Mouse (Mus musculus) megakaryocyte, embryonic 14.5 days (primary cell): ENCODE data around the gene Ppfia1. TPM values are rescaled to one million over a fixed set of nuclear protein-coding genes. Genes with fewer than 3 reads are reported as not detected.
A peak's percentile ranks its signal among the peaks of the same experiment; 100 is the strongest.

Source experiments
- H3K27me3 ChIP-seq: replicated peaks from 2 replicates; pipeline ENCODE3; 2012; ENCODE audit warnings: inconsistent platforms
- H3K36me3 ChIP-seq: replicated peaks from 2 replicates; pipeline ENCODE3; 2012; ENCODE audit warnings: low read length, inconsistent platforms, mixed read lengths
- H3K4me1 ChIP-seq: 2 replicates; pipeline ENCODE4 v1.6.1; 2012; ENCODE audit warnings: inconsistent platforms
- H3K4me3 ChIP-seq: replicated peaks from 2 replicates; pipeline ENCODE3; 2012; ENCODE audit warnings: moderate library complexity, mild to moderate bottlenecking, inconsistent platforms
- H3K9me3 ChIP-seq: 2 replicates; pipeline ENCODE4 v1.6.1; 2012; ENCODE audit warnings: inconsistent platforms
- FLI1 ChIP-seq: IDR thresholded peaks from 2 replicates; pipeline ENCODE4 v1.6.1; 2012; ENCODE audit warnings: low read length, inconsistent platforms, mixed read lengths
- GATA1 ChIP-seq: IDR thresholded peaks from 3 replicates; pipeline ENCODE4 v1.6.1; 2012; ENCODE audit warnings: mixed read lengths, low read length, inconsistent platforms, borderline replicate concordance
- polyA plus RNA-seq: library from polyadenylated mRNA; stranded (reverse); fragments of >175 nt; gene quantifications from 2 replicates; pipeline ENCODE4 v1.2.3, GENCODE M21; 2012; ENCODE audit warnings: low replicate concordance; ENCODE audit not compliant: insufficient read depth

The Ppfia1 gene
- polyA plus RNA-seq, 1 experiment: 183 TPM

GRCm38 (mm10) chr7:144470545-144471059, 82.9 kb downstream of the Ppfia1 start, which contains the start of gene Cttn:
TSS of gene Cttn (minus strand) at chr7:144471009.
- peaks cover 10% of the 10 kb centered on the region for H3K9me3 ChIP-seq
- TF ChIP-seq GATA1 (no peak), FLI1 (no peak)
- H3K36me3 ChIP-seq: peaks cover 61% of the 10 kb centered on the region
- H3K4me3 ChIP-seq: peak within 1 kb of the TSS; percentile 87
- no peaks in the 10 kb centered on the region for H3K27me3 ChIP-seq
- H3K4me1 ChIP-seq: peaks cover 92% of the 10 kb centered on the region

- peaks cover 9% of the 10 kb centered on the region for H3K9me3 ChIP-seq
- H3K27me3 ChIP-seq: peaks cover 4% of the 10 kb centered on the region
- peak overlapping the region; percentile 87 for H3K4me3 ChIP-seq
- peaks cover 92% of the 10 kb centered on the region for H3K4me1 ChIP-seq
- TF ChIP-seq FLI1 (no peak), GATA1 (no peak)
- peaks cover 61% of the 10 kb centered on the region for H3K36me3 ChIP-seq
These were observed 83.5 kb downstream of the Ppfia1 start for GRCm38 (mm10) chr7:144469908-144470544.

- peaks cover 7% of the 10 kb centered on the region for H3K27me3 ChIP-seq
- H3K4me1 ChIP-seq: peaks cover 93% of the 10 kb centered on the region
- peak overlapping the region; percentile 69 for H3K4me3 ChIP-seq
- H3K9me3 ChIP-seq: peaks cover 9% of the 10 kb centered on the region
- TF ChIP-seq GATA1 (no peak), FLI1 (no peak)
- H3K36me3 ChIP-seq: peaks cover 61% of the 10 kb centered on the region
These were observed 84.3 kb downstream of the Ppfia1 start for GRCm38 (mm10) chr7:144469181-144469641.

GRCm38 (mm10) chr7:144468741-144469140, 84.8 kb downstream of the Ppfia1 start:
- H3K4me1 ChIP-seq: peaks cover 91% of the 10 kb centered on the region
- peaks cover 8% of the 10 kb centered on the region for H3K27me3 ChIP-seq
- peak overlapping the region; percentile 75 for H3K4me3 ChIP-seq
- peaks cover 58% of the 10 kb centered on the region for H3K36me3 ChIP-seq
- TF ChIP-seq GATA1: no peak
- no peak for TF ChIP-seq FLI1
- peaks cover 9% of the 10 kb centered on the region for H3K9me3 ChIP-seq

- TF ChIP-seq FLI1 (no peak), GATA1 (no peak)
- Histone ChIP-seq H3K9me3 (peaks cover 11% of the 10 kb centered on the region), H3K4me3 (no peak overlapping the region), H3K36me3 (peaks cover 75% of the 10 kb centered on the region), H3K27me3 (peaks cover 18% of the 10 kb centered on the region), H3K4me1 (peaks cover 89% of the 10 kb centered on the region)
These were observed 91.0 kb downstream of the Ppfia1 start for GRCm38 (mm10) chr7:144462577-144462976.

GRCm38 (mm10) chr7:144461246-144461902, 92.2 kb downstream of the Ppfia1 start:
- peaks cover 20% of the 10 kb centered on the region for H3K27me3 ChIP-seq
- H3K4me1 ChIP-seq: peaks cover 89% of the 10 kb centered on the region
- H3K4me3 ChIP-seq: peak overlapping the region; percentile 29
- TF ChIP-seq GATA1 (no peak), FLI1 (no peak)
- peaks cover 11% of the 10 kb centered on the region for H3K9me3 ChIP-seq
- peaks cover 87% of the 10 kb centered on the region for H3K36me3 ChIP-seq

GRCm38 (mm10) chr7:144458881-144459280, 94.6 kb downstream of the Ppfia1 start:
- peaks cover 96% of the 10 kb centered on the region for H3K36me3 ChIP-seq
- peaks cover 11% of the 10 kb centered on the region for H3K9me3 ChIP-seq
- H3K4me3 ChIP-seq: no peak overlapping the region
- TF ChIP-seq GATA1 (no peak), FLI1 (no peak)
- H3K4me1 ChIP-seq: peaks cover 81% of the 10 kb centered on the region
- peaks cover 18% of the 10 kb centered on the region for H3K27me3 ChIP-seq

- TF ChIP-seq FLI1 (no peak), GATA1 (no peak)
- Histone ChIP-seq H3K4me3 (no peak overlapping the region), H3K4me1 (peaks cover 73% of the 10 kb centered on the region), H3K36me3 (peaks cover 87% of the 10 kb centered on the region), H3K9me3 (no peaks in the 10 kb centered on the region; the same call in 1 of the 2 replicates), H3K27me3 (peaks cover 8% of the 10 kb centered on the region)
These were observed 102.9 kb downstream of the Ppfia1 start for GRCm38 (mm10) chr7:144450661-144451060.

GRCm38 (mm10) chr7:144449637-144450570, 103.6 kb downstream of the Ppfia1 start:
- H3K36me3 ChIP-seq: peaks cover 87% of the 10 kb centered on the region
- H3K9me3 ChIP-seq: no peaks in the 10 kb centered on the region; the same call in 1 of the 2 replicates
- peak overlapping the region; percentile 29 for H3K4me3 ChIP-seq
- peaks cover 77% of the 10 kb centered on the region for H3K4me1 ChIP-seq
- TF ChIP-seq FLI1 (no peak), GATA1 (no peak)
- H3K27me3 ChIP-seq: peaks cover 6% of the 10 kb centered on the region
